Mouse (Mus musculus): ENCODE measurements around the gene Gpatch1.
"Not testable (repeated sequence)": the region's sequence is repeated elsewhere in the genome, so short reads cannot be mapped to it uniquely, and the experiment has no call there.

The Gpatch1 gene

GRCm38 (mm10) chr7:35322732-35323420 is 4.6 kb upstream of the Gpatch1 start:
- no peak for DNase-seq (ENCODE audit: low spot score)

GRCm38 (mm10) chr7:35322161-35322560 is 3.9 kb upstream of the Gpatch1 start:
- no peak for DNase-seq (ENCODE audit: low spot score)

GRCm38 (mm10) chr7:35319755-35320154 is 1.5 kb upstream of the Gpatch1 start:
- DNase-seq (ENCODE audit: low spot score) = no peak

GRCm38 (mm10) chr7:35319221-35319620 is 981 bp upstream of the Gpatch1 start:
- DNase-seq (ENCODE audit: low spot score) = not testable (repeated sequence)

- no peak for DNase-seq (ENCODE audit: low spot score)
Measured at GRCm38 (mm10) chr7:35314156-35314555, 4.1 kb downstream of the Gpatch1 start.

GRCm38 (mm10) chr7:35311214-35311613 is 7.0 kb downstream of the Gpatch1 start:
- DNase-seq (ENCODE audit: low spot score) = no peak

- DNase-seq (ENCODE audit: low spot score) = no peak
Measured at GRCm38 (mm10) chr7:35300792-35301191, 17.4 kb downstream of the Gpatch1 start.

- DNase-seq (ENCODE audit: low spot score) = no peak
Measured at GRCm38 (mm10) chr7:35299656-35300055, 18.6 kb downstream of the Gpatch1 start.

- no peak for DNase-seq (ENCODE audit: low spot score)
Measured at GRCm38 (mm10) chr7:35297886-35298285, 20.4 kb downstream of the Gpatch1 start.

- no peak for DNase-seq (ENCODE audit: low spot score)
Measured at GRCm38 (mm10) chr7:35295631-35296030, 22.6 kb downstream of the Gpatch1 start.

GRCm38 (mm10) chr7:35293464-35293863 is 24.8 kb downstream of the Gpatch1 start:
- no peak for DNase-seq (ENCODE audit: low spot score)

GRCm38 (mm10) chr7:35278933-35279332 is 39.3 kb downstream of the Gpatch1 start:
- DNase-seq (ENCODE audit: low spot score) = no peak

GRCm38 (mm10) chr7:35277433-35277832 is 40.8 kb downstream of the Gpatch1 start:
- DNase-seq (ENCODE audit: low spot score) = no peak

- DNase-seq (ENCODE audit: low spot score) = no peak
Measured at GRCm38 (mm10) chr7:35269443-35270024, 48.7 kb downstream of the Gpatch1 start.

- DNase-seq (ENCODE audit: low spot score) = no peak
Measured at GRCm38 (mm10) chr7:35267841-35268240, 50.4 kb downstream of the Gpatch1 start.

GRCm38 (mm10) chr7:35266666-35267065 is 51.6 kb downstream of the Gpatch1 start:
- DNase-seq (ENCODE audit: low spot score) = no peak

GRCm38 (mm10) chr7:35264746-35265145 is 53.5 kb downstream of the Gpatch1 start:
- no peak for DNase-seq (ENCODE audit: low spot score)

GRCm38 (mm10) chr7:35263595-35264489 is 54.4 kb downstream of the Gpatch1 start:
- DNase-seq (ENCODE audit: low spot score) = no peak

GRCm38 (mm10) chr7:35259384-35259783 is 58.9 kb downstream of the Gpatch1 start:
- DNase-seq (ENCODE audit: low spot score) = no peak

- no peak for DNase-seq (ENCODE audit: low spot score)
Measured at GRCm38 (mm10) chr7:35258294-35258693, 59.9 kb downstream of the Gpatch1 start.

- DNase-seq (ENCODE audit: low spot score) = no peak
Measured at GRCm38 (mm10) chr7:35252041-35252558, 66.1 kb downstream of the Gpatch1 start.

GRCm38 (mm10) chr7:35237935-35238334 is 80.3 kb downstream of the Gpatch1 start:
- not testable (repeated sequence) for DNase-seq (ENCODE audit: low spot score)

- no peak for DNase-seq (ENCODE audit: low spot score)
Measured at GRCm38 (mm10) chr7:35235308-35235707, 82.9 kb downstream of the Gpatch1 start.
